Mouse (Mus musculus) natural killer cell, adult 2 months (primary cell): ENCODE measurements around the gene Ralgapa2.

ENCODE experiments used
- DNase-seq, 2 experiments: peaks; one replicate each; pipeline ENCODE4 v3.0.0; 2022; ENCODE audit warnings: low spot score in 2 of 2

Gene Ralgapa2

DNA sequence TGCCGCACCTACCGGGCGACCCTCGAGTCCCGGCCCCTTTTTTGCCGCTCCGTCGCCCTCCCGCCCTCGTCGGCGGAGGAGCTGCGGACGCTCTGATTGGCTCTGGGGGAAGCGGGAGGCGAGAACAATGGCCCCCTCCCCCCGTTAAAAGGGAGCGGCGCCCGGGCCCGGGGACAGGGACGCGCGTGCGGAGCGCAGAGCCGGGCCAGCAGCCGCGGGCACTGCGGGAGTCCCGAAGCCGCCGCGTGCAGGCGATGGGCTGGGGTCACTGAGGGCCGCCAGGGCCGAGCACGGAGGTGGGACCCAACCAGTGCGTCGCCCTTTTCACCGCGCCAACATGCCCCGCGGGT, 290.2 kb downstream of the Ralgapa2 start:
- DNase-seq, result no peak

DNA sequence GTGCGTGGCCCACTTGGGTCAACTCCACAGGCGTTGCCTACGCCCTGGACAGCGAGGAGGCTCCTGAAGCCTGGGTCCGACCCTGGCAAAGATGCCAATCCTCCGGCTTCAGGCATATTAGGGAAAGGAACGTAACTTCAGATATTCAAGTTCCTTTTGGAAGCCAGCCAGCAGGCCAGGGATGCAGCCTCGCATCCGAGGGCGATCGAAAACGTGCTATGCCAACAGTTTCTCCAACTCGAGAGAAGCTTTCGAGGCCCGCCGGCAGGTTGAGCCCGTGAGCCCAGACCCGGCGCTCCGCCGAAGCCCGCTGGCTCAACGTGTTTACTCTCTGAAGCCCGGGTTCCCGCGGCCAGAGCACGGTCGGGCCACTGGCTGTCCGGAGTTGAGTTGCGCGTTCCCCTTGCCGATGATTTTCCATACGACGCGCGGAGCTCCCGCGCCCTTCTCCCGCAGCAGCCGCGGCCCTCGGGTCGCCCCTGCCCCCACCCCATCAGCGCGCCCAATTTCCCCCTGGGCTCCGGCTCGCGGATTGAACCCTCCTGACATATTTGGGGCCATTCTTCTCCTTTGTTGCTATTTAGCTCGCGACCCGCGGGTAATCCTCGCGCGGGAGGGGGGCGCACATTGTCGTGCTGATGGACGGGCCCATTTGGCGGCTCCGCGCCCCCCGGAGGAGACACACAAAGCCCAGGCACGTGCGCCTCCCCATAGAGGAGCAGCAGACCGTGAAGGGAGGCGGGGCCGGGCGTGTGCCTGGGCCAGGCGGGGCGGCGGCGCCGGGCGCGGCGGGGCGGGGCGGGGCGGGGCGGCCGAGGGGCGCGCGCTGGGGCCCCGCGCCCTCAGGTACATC, 290.8 kb downstream of the Ralgapa2 start, which contains the start of gene Insm1:
TSS of gene Insm1 (plus strand) at position 846 of the 853 bp plus-strand sequence.
- no peak for DNase-seq

DNA sequence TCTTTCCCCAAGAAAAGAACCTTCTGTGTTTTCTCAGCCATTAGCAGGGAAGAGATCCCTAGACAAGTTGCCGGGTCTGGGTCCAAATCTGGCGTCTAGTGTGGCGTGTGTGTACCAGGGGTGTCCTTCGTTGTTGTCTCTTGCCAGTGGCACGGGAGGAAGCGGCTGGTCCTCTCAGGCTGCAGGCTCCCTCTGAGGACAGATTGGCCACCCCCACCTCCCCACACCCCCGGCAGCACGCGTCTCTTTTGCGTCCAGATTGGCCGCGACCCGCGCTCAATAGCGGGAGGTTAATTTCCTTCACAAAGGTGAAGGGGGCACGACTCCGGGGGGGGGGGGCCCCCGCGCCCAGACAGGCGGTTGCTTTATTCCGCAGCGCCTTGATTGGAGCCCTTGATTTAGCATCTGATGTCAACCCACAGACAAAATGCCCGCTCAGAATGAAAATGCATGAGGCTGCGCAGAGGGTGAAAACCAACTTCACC, 291.5 kb downstream of the Ralgapa2 start:
- no peak for DNase-seq

GRCm38 (mm10) chr2:146219791-146220190, 292.4 kb downstream of the Ralgapa2 start:
- no peak for DNase-seq

- DNase-seq, result no peak
Measured at GRCm38 (mm10) chr2:146218881-146219535, 293.1 kb downstream of the Ralgapa2 start.

DNA sequence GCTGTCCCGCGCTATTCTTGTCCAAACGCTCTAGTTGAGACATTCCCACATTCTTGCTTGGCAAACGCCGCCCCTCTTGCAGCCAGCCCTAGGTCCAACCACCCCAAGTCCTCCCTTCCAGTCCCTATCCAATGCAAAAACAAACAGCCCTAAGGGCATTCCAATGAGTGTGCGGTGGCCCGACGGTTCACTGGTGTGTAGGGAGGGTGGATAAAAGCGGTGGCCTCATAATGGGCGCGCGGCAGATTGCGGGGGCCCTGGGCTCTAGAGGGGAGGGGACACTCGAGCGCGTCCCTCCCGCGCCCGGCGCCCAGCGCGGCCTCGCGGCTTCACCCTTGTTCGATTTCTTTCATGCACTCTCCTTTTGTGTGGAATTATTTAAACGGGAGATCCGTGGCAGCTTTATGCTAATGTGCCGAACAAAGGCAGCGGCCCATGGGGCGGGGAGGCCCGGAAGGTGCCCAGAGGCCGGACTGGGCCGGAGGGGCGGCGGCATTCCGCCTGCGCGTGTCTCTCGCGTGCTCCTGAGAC, 293.9 kb downstream of the Ralgapa2 start:
- DNase-seq, result no peak

- DNase-seq, result no peak
Measured at GRCm38 (mm10) chr2:146217227-146217980, 294.7 kb downstream of the Ralgapa2 start.

DNA sequence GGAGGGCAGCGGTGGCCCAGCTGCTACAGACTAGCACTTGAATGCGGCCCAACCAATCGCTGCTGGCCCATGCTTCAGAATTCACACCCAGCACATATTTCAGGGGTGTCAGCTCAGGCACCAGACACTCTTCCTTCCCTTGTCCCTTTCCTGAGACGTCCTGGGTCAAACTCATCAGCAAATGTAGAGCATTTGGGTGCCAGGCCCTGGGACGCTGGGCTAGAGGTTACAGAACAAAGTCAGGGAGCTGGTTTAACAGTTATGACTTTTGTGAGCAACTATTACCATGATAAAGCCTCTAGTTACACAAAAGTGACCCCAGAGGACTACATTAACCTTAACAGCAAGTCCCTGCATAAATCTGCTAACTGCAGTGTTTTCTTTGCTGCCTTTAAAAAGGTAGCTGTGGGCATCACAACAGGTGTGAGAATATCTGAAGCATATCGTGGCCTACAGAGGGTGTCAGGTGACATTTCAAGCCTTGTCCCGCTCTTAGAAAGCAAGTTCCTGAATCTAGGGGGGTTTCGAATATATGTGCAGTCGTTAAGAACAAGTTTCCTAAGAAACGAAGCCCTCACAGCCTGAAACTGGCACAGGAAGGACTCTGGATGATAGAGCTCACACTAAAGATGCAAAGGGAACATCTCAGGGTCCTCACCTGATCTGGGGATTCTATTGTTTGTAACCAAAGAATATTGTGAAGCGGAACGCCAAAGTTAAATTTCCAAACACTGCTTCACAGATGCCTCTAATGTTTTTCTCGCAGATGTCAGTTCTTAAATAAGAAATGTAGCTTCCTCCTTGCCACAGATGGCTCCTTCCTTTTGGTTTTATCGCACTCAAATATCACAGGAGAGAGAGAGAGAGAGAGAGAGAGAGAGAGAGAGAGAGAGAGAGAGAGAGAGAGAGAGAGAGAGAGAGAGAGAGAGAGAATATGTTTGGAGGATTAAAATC, 295.8 kb downstream of the Ralgapa2 start:
- DNase-seq, result no peak

DNA sequence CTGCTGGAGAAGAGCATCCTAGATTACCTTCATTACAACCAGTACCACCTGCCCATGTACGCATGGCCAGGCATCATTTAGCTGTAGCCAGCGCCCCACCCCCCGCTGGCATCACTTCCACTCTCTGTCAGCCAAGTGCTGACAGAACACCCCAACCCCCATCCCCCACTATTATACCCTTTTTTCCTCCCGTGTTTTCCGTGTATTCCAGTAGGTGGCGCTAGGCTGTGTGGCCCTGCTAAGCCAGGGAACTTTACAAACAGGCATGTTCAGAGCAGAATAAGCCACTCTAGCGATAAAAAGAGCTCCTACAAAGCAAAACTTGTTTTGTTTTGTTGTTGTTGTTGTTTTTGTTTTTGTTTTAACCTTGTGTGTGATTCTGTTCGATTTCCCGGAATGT, 297.4 kb downstream of the Ralgapa2 start:
- DNase-seq, result peak; percentile 7 to 33

GRCm38 (mm10) chr2:146210968-146211367, 301.2 kb downstream of the Ralgapa2 start:
- no peak for DNase-seq

- no peak for DNase-seq
Measured at GRCm38 (mm10) chr2:146197947-146198346, 314.2 kb downstream of the Ralgapa2 start.

GRCm38 (mm10) chr2:146196126-146196525, 316.0 kb downstream of the Ralgapa2 start:
- no peak for DNase-seq
